Mouse (Mus musculus): ENCODE measurements around the gene Ubxn10. TPM values are rescaled to one million over a fixed set of nuclear protein-coding genes. Genes with fewer than 3 reads are reported as not detected.

Gene Ubxn10
- not detected for polyA plus RNA-seq (2017; shearing (Covaris generic))

DNA sequence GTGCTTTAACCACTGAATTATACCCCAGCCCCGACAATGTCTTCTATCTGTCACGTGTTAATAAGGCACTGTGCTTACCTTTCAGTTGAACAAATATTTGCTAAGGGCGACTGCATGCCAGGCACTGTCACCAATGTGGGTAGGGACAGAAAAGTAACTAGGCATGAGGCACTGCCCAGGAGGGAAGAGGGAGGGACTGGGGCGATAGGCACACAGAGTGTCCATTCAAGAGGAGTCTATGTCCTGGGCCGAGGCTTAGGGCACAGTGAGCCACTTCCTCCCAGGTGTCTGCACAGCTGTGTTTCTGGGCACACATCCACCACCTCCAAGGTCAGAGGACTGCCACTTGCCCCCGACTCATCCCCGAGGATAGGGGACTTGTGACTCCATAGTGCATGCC lies at the start of gene Ubxn10:
Gene Ubxn10, minus strand, starts transcription at position 137 of the 400 bp plus-strand sequence.
- ATAC-seq: no peak

DNA sequence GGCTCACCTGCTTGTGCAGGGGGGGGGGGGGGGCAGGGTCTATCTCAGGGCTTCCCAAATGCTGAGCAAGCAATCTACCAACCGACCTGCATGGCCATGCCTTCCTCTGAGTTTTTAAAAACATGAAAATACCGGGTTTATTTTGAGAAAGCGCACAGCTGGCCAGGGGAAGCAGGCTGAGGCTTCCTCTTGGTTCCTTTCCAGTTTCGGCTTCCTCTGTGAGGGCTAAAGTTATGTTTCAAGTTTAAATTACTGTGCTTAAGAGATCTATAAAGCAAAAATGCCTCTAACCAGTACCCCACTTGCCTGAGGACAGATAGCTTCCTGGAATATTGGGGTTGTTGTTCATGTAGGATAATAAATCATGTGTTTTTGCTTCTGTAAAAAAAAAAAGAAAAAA lies 49.2 kb upstream of the Ubxn10 start:
- no peak for ATAC-seq

DNA sequence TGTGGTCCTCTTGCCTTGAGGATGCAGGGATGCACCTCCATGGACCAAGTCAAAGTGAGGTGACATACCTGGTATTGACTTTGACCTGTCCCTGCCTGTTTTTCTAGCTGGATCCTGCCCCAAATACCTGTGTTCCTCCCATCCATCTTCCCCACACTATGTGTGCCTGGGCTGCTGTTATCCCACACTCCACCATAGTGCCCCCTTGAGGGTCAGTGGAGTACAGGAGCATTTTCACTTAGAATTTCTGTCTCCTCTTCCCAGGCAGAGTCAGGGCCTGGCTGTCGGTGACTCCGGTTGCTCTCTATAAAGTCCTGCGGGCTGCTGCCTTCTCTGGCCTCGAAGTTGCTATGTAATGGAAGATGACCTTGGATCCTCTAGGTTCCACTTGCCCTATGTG lies 48.8 kb upstream of the Ubxn10 start:
- no peak for ATAC-seq

DNA sequence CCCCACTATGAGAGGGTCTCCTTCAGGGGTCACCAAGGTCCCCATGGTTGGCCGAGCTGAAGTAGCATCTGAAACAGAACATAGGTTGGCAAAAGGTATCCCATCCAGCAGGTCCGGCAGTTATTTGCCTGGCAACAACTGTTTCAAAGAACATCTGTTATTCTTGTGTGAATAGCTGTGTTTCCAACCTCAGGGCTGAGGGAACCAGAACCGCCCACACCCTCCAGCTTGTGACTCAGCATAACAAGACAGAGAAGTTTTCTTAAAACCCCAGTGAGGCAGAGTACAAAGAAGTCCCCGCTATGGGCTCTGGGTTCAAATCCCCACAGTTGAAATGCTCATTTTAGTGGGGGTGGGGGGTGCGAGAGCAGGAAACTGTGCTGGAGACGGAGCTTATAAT lies 45.1 kb upstream of the Ubxn10 start:
- ATAC-seq: no peak

- no peak for ATAC-seq
Measured at GRCm38 (mm10) chr4:138780300-138780699, 43.3 kb upstream of the Ubxn10 start.

DNA sequence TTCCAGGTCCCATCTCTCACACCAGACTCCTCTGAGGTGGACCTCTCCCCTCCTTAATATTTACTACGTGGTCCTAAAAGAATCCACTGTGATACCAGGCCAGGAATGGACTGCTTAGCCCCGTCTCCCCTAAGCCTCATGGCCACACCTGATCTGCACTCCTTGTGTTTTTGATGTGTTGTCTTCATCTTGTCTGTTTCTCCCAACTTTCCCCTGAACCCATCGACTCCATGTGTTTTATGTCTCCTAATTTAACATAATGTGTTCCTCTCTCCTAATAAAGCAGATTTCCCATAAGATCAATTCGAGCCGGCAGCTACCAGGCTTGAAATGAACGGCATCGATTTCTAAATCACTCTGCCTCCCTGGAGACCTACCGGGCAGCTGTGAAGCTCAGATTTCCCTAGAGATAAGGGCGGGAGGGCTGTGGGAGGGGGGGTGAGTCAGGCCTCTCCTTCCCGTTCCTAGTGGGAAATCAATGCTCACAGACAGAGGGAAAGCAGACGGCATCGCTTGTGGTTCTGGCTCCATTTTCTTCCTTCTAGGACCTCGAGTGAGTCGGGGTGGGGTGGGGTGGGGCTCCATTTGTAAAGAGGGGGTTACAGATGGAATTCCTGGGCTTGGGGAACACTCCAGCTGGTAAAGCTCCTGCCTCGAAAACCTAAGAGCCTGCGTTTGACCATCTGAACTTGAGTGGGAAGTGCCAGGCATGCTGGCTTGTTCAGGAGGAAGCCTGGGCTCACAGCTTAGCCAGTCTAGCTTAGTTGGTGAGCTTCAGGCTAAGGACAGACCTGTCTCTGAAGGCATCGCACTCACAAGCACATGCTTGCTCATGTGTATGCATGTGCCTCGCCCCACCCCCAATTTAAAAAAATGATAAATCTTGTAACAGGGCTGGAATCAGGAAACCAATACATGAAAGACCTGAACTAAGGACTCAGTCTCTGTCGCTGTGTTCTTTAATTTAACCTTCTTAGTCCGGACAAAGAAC lies 40.7 kb upstream of the Ubxn10 start:
- no peak for ATAC-seq

DNA sequence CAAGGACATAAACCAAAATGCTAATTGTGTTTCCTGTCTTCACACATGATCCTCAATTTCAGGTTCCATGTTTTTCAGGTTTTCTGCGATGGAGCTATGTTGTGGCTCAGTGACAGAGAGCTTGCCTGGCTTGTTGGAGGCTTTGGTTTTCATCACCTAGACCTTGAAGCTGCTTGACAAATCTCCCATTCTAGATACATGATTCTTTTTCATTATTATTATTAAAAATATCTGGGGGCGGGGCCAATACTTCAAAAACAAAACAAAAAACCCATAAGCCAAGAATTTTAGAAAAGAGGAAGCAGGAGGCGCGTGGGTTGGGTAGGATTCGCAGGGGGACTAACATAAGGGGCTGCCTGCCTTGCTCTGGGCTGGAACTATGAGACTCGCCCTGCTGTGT lies 38.5 kb upstream of the Ubxn10 start, which contains the start of gene Pla2g2d:
Gene Pla2g2d, plus strand, starts transcription at position 301 of the 400 bp plus-strand sequence.
- no peak for ATAC-seq

DNA sequence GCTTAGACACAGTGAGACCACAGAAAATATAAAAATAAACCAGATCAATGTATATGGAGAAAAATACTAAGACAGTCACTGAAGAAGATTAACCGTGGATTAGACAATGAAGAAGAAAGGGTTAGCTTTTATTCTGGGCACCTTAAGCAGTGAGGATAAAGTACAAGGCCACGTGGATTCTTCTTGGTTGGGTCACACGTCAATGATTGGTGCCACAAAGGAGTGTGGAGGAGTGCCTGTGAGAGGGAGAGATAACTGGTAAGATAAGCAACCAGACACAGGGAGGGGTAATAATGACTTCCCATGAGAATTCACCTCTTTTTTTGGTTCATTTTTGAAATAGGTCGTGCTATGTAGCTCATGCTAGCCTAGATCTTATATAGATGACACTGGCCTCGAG lies 35.4 kb upstream of the Ubxn10 start:
- no peak for ATAC-seq

GRCm38 (mm10) chr4:138771970-138772369 lies 35.0 kb upstream of the Ubxn10 start:
- ATAC-seq: no peak

DNA sequence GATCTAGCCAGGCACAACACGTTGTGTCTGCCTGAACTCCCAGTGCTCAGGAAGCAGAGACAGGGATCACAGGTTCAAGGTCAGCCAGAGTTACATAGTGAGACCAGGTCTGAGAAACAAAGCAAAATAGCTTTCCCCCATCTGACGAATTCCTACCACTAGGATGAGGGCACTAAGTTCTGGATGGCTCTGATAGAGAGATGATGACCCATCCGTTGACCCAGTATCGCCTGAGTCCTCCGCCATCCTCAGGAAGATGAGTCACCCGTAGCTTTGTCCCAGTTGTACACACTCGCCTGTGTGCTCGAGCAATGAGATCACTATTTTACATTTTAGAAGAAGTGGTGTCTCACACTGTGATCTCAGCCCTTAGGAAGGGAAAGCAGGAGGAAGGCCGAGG lies 25.3 kb upstream of the Ubxn10 start:
- no peak for ATAC-seq

DNA sequence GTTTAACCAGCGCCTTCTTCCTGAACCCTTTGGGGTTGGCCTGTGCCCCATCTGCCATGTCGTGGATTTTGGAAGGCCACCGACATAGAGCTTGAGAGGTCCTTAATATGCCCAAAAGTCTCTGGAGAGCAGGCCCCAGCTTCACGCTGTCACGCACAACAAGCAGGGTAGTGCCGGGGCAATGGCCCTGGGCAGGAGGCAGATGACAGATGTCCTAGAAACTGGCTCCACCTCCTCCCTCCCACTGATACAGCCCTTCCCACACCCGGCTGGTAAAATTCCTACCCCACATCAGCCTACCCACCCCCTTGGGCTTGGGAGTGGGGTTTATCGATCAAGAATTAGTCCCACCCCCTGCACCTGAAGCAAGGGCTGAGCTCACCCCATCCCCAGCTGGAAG lies 20.4 kb upstream of the Ubxn10 start, which contains the start of gene Pla2g2f:
Gene Pla2g2f, minus strand, starts transcription at position 211 of the 400 bp plus-strand sequence.
- ATAC-seq: no peak

GRCm38 (mm10) chr4:138755983-138756382 lies 19.0 kb upstream of the Ubxn10 start:
- no peak for ATAC-seq

DNA sequence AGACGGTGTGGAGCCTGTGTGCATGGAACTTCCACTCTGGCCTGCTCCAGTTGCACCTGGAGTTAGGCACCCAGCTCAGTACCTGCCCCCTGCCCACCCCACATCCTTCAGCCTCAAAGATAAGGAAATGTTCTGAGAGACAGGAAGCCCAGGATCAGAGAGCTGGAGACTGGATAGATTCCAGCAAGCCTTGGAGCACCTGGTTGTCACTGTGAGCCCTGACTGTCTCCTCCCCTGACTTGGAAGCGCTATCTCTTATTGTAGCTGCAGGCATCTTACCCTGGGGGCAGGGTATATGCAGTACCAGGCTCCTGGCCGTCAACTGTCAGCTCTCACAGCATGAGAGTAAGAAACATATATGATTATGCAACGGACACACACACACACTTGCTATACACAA lies 18.5 kb upstream of the Ubxn10 start:
- no peak for ATAC-seq

GRCm38 (mm10) chr4:138754432-138754831 lies 17.5 kb upstream of the Ubxn10 start:
- no peak for ATAC-seq

DNA sequence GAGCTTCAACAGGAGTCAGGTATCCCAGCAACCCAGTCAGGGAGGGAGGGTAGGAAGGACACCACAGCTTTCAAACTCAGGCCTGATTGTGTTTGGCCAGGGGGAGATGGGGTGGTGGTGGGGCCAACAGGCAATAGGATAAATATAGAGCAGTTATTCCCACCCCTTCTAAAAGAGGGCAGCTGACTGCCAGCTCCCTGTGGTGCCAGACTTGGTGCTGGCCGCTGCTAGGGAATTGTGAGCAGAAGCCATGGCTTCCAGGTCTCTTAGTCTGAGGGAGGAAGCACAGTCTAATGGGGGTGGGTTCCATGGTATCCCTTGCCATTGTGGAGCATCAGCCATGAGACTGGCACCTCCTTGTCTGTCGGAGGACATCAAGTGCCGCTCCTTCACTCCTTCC lies 16.6 kb upstream of the Ubxn10 start:
- ATAC-seq: no peak

GRCm38 (mm10) chr4:138752603-138753002 lies 15.6 kb upstream of the Ubxn10 start:
- no peak for ATAC-seq

GRCm38 (mm10) chr4:138748369-138749072 lies 11.6 kb upstream of the Ubxn10 start:
- no peak for ATAC-seq

DNA sequence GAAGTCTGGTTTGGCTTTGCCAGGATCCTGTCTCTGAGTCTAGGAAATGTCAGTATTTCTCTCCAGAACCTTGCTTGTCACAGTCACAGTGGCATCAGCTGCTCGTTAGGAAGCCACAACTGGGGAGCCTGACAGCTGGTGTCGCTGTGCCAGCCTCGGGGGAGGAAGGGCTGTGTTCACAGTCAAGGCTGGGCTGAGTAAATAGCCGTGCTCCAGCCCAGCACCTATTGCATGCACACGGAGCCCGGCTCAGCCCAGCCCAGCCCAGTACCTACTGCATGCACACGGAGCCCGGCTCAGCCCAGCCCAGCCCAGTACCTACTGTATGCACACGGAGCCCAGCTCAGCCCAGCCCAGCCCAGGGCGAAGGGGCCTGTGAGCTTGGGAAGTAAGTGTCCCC lies 10.9 kb upstream of the Ubxn10 start:
- no peak for ATAC-seq

DNA sequence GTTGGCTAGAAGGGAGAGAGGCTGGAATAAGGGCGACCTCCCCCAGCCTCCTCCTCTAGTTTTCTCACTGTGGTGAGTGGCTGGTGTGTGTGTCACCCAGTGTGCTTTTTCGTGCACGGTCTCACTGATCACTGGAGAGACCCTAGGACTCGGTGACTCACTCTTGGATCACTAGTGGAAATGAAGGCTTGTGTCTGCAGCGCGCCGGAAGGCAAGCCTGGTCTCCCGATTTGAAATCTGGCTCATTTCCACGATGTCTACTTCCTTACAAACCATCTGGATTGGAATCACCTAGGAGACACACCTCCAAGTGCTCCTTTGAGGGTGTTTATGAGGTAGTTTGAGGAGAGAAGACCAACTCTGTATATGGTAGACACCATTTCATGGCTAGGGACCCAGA lies 9.9 kb upstream of the Ubxn10 start:
- no peak for ATAC-seq

DNA sequence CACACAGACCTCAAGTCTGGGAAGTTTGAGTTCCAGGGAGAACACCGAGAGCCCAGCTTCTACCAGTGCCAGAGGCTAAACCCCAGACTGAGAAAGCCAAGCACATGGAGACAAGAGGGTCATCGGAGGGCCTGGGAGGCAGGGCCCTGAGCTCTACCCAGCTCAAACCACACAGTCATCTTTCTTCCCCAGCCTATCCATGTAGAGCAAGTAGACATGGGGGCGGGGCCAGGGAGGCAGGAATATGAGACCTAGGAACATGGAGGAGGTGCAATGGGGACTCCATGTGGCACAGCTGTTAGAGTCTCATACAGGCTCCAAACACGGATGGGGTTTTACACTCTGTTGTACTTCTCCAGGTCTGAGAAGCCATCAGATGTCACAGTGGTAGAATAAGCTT lies 8.9 kb upstream of the Ubxn10 start:
- ATAC-seq: no peak

DNA sequence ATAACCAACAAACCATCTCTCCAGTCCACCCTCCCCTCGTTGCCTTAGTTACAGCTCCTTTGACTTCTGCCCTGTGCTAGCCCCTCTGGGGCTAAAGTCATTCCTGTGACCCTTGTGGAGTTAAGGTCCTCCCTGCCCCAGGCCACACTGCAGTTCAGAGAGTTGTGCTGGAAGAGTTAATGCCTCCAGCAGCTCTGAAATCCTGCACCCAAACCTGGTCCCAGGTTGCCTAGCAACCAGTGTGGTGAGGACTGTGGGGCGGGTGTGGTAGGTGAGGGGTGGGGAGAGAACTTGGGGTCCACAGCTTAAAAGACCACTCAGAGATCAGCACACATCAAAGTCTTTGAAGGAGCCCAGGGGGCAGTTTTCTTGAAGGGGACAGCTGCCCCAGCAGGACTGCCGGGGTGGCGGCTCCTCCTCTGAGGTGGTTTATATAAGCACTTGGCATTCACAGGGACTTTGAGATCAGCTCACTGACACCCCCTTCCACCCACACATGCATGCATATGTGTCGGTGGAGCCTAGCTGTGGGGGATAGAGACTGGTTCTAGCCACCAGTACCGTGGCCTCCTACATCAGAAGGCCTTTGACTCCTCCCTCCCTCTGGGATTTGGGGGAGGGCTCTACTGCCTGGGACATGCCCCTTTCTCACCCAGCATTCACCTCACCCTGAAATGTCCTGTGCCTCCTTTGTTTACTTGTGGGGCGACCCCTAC lies 2.3 kb upstream of the Ubxn10 start:
- no peak for ATAC-seq

DNA sequence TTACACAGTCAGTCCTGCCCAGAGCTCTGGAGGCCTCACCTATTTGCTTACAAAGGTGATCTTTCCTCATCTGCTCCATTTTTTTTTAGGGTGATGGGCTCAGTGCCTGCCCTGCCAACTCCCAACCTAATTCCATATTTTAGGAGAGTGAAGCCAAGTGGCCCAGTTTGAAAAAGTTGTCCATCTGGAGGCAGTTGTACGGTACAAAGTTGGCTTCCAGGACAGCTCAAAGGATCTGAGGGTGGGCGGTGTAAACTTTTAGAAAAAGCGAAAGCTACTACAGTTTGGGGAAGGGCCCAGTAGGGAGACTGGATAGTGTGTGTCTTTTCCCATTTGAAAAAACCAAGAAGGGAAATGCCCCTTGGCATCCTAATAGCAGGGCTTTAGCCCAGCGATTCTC lies 2.1 kb downstream of the Ubxn10 start:
- ATAC-seq: no peak

DNA sequence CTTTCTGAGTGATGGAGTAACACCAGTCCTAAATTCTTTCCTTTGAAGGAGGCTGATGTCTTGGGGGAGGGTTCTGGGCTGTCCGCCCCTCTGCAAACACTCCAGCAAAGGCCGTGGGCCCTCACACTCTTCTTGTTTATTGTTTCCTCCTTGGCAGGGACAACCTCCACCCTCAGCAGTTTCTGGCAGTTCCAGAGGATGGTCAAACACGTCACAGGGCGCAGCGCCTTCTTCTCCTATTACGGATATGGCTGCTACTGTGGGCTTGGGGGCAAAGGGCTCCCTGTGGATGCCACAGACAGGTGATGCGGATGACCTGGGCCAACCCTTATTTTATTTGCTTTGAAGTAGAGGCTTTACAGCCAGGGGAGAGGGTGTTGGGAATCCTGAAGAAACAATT lies 2.9 kb downstream of the Ubxn10 start:
- ATAC-seq: no peak

All from activated CD4-positive, CD25-positive, alpha-beta regulatory T cell, adult 4 months (primary cell).